Mouse (Mus musculus): ENCODE measurements around the gene Tcaf3. TPM values are rescaled to one million over a fixed set of nuclear protein-coding genes. Genes with fewer than 3 reads are reported as not detected.

The Tcaf3 gene
- polyA plus RNA-seq, 1 experiment from 2014 or later: 0.05 TPM

- no peak for ATAC-seq (ENCODE audit: insufficient number of reproducible peaks, low FRiP score, low TSS enrichment, low read depth)
- Histone ChIP-seq H3K4me2 (replicated peaks) (no peak overlapping the region), H3K9ac (no peak overlapping the region), H3K9me3 (replicated peaks) (no peaks in the 10 kb centered on the region), H3K27me3 (no peaks in the 10 kb centered on the region), H3K4me3 (replicated peaks) (no peak overlapping the region), H3K27ac (replicated peaks) (peak overlapping the region; percentile 55), H3K36me3 (no peaks in the 10 kb centered on the region), H3K4me1 (peaks cover 4% of the 10 kb centered on the region; the same call in 1 of the 2 replicates)
- 41% methylated on average over 4 of the region's 4 CpGs for WGBS
These were observed 55.2 kb downstream of the Tcaf3 start for GRCm38 (mm10) chr6:42542036-42543031.

DNA sequence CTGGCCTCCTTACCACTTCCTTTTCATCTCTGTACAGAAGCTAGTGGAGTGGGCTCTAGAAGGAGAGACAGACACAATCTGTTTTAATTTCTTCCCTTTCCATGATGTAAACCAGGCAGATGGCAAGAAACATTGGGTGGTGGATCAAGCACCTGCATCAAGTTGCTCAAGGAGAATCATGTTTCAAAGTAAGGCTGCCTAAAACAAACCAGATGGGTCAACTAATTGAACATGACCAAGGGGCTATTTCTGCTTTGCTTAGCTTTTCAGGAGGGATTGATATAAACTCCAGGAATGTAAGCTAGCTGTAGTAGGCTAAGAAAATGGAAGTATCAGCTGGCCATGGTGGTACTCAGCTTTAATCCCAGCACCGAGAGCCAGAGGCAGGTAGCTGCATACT, 56.8 kb downstream of the Tcaf3 start:
- Histone ChIP-seq H3K27me3 (no peaks in the 10 kb centered on the region), H3K9me3 (replicated peaks) (no peaks in the 10 kb centered on the region), H3K9ac (no peak overlapping the region), H3K36me3 (no peaks in the 10 kb centered on the region), H3K4me1 (peaks cover 4% of the 10 kb centered on the region; the same call in 1 of the 2 replicates), H3K4me2 (replicated peaks) (no peak overlapping the region), H3K27ac (replicated peaks) (no peak overlapping the region), H3K4me3 (replicated peaks) (no peak overlapping the region)
- ATAC-seq (ENCODE audit: insufficient number of reproducible peaks, low FRiP score, low TSS enrichment, low read depth): no peak
- 38% methylated on average over 1 of the region's 1 CpGs for WGBS

- Histone ChIP-seq H3K4me2 (replicated peaks) (no peak overlapping the region), H3K9ac (no peak overlapping the region), H3K4me3 (replicated peaks) (no peak overlapping the region), H3K27ac (replicated peaks) (no peak overlapping the region), H3K27me3 (no peaks in the 10 kb centered on the region), H3K9me3 (replicated peaks) (no peaks in the 10 kb centered on the region), H3K36me3 (no peaks in the 10 kb centered on the region), H3K4me1 (peaks cover 4% of the 10 kb centered on the region; the same call in 1 of the 2 replicates)
- ATAC-seq (ENCODE audit: insufficient number of reproducible peaks, low FRiP score, low TSS enrichment, low read depth): no peak
- 78% methylated on average over 1 of the region's 1 CpGs for WGBS
These were observed 57.8 kb downstream of the Tcaf3 start for GRCm38 (mm10) chr6:42539711-42540110.

Other genes starting within 250 kb of the Tcaf3 start
- gene Zyx, start 248.1 kb downstream of the Tcaf3 start, polyA plus RNA-seq (2015; fragmentation: Nextera tagmentation; extraction: Ambion mirVana): 127 and 131 TPM in 2 replicates
- gene Epha1, start 224.4 kb downstream of the Tcaf3 start, polyA plus RNA-seq (2015; fragmentation: Nextera tagmentation; extraction: Ambion mirVana): 19.5 and 21.6 TPM in 2 replicates
- gene Tas2r143, start 197.5 kb downstream of the Tcaf3 start, polyA plus RNA-seq (2015; fragmentation: Nextera tagmentation; extraction: Ambion mirVana): not detected in 2 replicates
- gene Tas2r135, start 192.3 kb downstream of the Tcaf3 start, polyA plus RNA-seq (2015; fragmentation: Nextera tagmentation; extraction: Ambion mirVana): not detected in 2 replicates
- gene Tas2r126, start 163.2 kb downstream of the Tcaf3 start, polyA plus RNA-seq (2015; fragmentation: Nextera tagmentation; extraction: Ambion mirVana): not detected in 2 replicates
- gene Olfr458, start 132.5 kb downstream of the Tcaf3 start, polyA plus RNA-seq (2015; fragmentation: Nextera tagmentation; extraction: Ambion mirVana): not detected in 2 replicates
- 0.08 TPM in 1 of 2 replicates, not detected in the other for gene Olfr457, start 121.4 kb downstream of the Tcaf3 start, polyA plus RNA-seq (2015; fragmentation: Nextera tagmentation; extraction: Ambion mirVana)
- gene Olfr456, start 110.5 kb downstream of the Tcaf3 start, polyA plus RNA-seq (2015; fragmentation: Nextera tagmentation; extraction: Ambion mirVana): 0.39 TPM in 1 of 2 replicates, not detected in the other
- 0.04 TPM in 1 of 2 replicates, not detected in the other for gene Olfr455, start 50.1 kb downstream of the Tcaf3 start, polyA plus RNA-seq (2015; fragmentation: Nextera tagmentation; extraction: Ambion mirVana)
- 6.3 and 6.4 TPM in 2 replicates for gene Tcaf2, start 47.6 kb upstream of the Tcaf3 start, polyA plus RNA-seq (2015; fragmentation: Nextera tagmentation; extraction: Ambion mirVana)
- 65.8 and 71.6 TPM in 2 replicates for gene Tcaf1, start 112.4 kb upstream of the Tcaf3 start, polyA plus RNA-seq (2015; fragmentation: Nextera tagmentation; extraction: Ambion mirVana)
- 0.09 TPM in 1 of 2 replicates, not detected in the other for gene Olfr453, start 141.7 kb upstream of the Tcaf3 start, polyA plus RNA-seq (2015; fragmentation: Nextera tagmentation; extraction: Ambion mirVana)
- gene Olfr38, start 158.7 kb upstream of the Tcaf3 start, polyA plus RNA-seq (2015; fragmentation: Nextera tagmentation; extraction: Ambion mirVana): not detected in 2 replicates
- gene Olfr452, start 187.4 kb upstream of the Tcaf3 start, polyA plus RNA-seq (2015; fragmentation: Nextera tagmentation; extraction: Ambion mirVana): 0.05 TPM in 1 of 2 replicates, not detected in the other
- gene Olfr450, start 214.2 kb upstream of the Tcaf3 start, polyA plus RNA-seq (2015; fragmentation: Nextera tagmentation; extraction: Ambion mirVana): not detected in 2 replicates
- 0.20 TPM in 1 of 2 replicates, not detected in the other for gene Olfr449, start 236.7 kb upstream of the Tcaf3 start, polyA plus RNA-seq (2015; fragmentation: Nextera tagmentation; extraction: Ambion mirVana)

Measured in embryonic facial prominence, embryonic 15.5 days (tissue).